Mouse (Mus musculus): ENCODE results near the gene Hps5.
A peak's percentile ranks its signal among the peaks of the same experiment; 100 is the strongest.
"Not testable (repeated sequence)": the region's sequence is repeated elsewhere in the genome, so short reads cannot be mapped to it uniquely, and the experiment has no call there.

Gene Hps5

GRCm38 (mm10) chr7:46827803-46828184 is 31.9 kb upstream of the Hps5 start:
- DNase-seq (ENCODE audit: low spot score) = no peak

- DNase-seq (ENCODE audit: low spot score) = peak; percentile 47
These were observed 31.4 kb upstream of the Hps5 start for GRCm38 (mm10) chr7:46827046-46827802.

DNA sequence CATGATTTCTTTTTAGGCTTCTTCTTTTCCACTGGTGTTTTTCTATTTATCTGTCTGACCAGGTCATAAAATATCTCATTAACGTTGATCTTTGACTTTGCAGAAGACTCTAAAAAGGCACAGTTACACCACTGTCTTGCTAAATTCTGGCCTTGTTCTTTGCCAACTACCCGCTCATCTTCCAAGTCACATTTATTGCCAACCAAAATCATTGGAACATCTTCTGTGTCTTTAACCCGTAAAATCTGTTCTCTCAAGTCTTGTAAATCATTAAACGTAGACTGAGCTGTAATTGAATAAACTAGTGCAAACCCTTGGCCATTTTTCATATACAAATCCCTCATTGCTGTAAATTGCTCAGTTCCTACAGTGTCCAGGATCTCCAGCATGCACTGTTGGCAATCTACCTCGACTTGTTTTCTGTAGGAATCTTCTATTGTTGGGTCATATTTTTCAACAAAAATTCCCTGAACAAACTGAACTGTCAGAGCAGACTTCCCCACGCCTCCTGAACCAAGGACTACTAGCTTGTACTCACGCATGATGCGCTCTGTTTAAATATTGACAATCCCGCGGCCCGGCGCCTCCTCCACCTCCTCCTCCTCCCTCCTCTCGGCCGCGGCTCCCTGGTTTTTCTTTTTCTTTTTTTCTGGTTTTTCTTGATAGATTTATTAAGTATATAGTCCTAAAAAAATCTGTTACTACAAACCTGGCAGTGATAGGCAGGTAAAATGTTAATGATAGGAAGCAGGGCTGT is 25.2 kb upstream of the Hps5 start:
- DNase-seq (ENCODE audit: low spot score) = peak; percentile 57

- DNase-seq (ENCODE audit: low spot score) = no peak
These were observed 18.1 kb upstream of the Hps5 start for GRCm38 (mm10) chr7:46814012-46814411.

GRCm38 (mm10) chr7:46810325-46810724 is 14.5 kb upstream of the Hps5 start:
- no peak for DNase-seq (ENCODE audit: low spot score)

- no peak for DNase-seq (ENCODE audit: low spot score)
These were observed 915 bp upstream of the Hps5 start for GRCm38 (mm10) chr7:46796779-46797178.

- DNase-seq (ENCODE audit: low spot score) = no peak
These were observed 379 bp upstream of the Hps5 start for GRCm38 (mm10) chr7:46796206-46796679.

GRCm38 (mm10) chr7:46793871-46794270 is 2.0 kb downstream of the Hps5 start:
- DNase-seq (ENCODE audit: low spot score) = peak; percentile 58

DNA sequence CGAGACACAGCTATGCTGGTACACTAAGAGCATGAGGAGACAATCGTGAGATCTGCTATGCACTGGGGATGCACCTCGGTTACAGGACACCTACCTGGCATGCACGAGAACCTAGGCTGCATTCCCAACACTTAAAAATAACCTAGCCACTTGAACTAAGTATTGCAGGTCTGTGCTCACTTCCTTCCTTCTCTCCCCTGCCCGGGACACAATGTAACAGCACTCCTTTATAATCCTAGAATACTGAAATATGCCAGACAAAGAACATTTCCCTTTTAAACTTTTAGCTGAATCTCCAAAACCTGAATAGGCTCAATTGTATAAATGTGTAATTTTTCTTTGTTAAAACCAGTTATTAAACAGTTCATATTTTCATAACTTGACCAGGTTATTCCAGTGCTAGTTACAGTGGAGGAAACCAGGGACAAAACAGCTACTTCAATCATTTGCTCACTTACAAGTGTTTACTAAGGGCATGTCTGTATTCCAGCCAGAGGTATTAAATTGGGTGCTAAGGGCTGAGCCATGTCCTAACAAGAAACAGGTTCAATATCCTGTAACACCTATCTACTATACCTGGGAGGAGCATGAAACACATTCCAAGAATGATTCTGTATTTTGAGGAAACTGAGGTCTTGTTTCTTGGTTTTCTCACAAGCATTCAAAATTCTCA is 6.6 kb downstream of the Hps5 start:
- DNase-seq (ENCODE audit: low spot score) = no peak

GRCm38 (mm10) chr7:46770706-46771105 is 25.2 kb downstream of the Hps5 start:
- DNase-seq (ENCODE audit: low spot score) = peak; percentile 68

DNA sequence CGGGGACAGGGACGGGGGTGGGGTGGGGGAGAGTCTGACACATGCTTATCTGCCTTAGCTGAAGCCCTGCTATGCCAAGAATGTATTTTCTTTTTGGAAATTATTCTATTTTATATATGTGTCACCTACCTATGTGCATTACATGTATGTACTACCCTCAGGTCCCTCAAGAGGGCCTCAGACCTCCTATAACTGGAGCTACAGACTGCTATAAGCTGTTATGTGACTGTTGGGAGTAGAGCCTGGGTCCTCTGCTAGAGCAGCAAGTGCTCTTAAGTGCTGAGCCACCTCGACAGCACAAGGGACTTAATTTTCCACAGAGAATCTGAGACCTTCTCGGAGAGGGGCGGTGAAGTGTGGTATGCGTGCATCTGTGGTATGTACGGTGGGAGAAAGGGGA is 27.4 kb downstream of the Hps5 start:
- DNase-seq (ENCODE audit: low spot score) = no peak

- DNase-seq (ENCODE audit: low spot score) = no peak
These were observed 28.5 kb downstream of the Hps5 start for GRCm38 (mm10) chr7:46767371-46767770.

DNA sequence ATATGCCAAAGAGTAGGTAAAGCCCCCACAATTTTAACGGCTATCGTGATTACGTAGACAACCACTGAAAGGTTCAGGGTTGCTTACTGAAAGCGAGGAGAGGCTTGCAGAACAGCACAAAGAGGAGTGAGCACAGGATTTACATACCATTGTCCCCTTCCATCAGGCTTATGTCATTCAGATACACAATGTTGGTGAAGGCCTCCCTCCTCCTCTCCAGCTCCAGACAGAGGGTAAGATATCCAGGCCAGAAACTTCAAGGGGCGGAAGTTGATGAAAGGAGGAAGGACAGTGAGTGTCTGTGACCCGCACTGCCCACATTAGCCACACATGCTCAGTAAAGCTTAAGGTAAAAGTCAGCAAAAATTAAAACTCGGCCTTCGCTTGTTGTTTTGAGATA is 31.2 kb downstream of the Hps5 start:
- DNase-seq (ENCODE audit: low spot score) = no peak

DNA sequence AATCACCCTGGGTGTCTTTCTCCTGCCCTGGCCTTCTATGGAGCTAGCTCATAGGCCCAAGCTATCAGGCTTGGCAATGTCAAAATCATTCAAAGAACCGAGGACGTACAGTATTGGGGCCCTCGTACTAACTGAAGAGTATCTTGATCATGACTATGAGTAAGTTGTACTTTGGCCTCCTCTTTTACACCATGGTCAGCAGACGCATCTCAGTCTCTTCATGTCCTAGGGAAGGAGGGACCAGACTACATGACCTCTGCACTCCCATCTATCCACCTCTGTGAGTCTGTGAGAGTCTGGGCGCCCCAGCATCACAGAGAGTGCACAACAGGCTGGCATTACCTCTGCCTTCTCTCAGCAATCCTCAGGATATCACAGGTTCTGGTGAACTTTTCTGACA is 33.3 kb downstream of the Hps5 start:
- DNase-seq (ENCODE audit: low spot score) = no peak

- DNase-seq (ENCODE audit: low spot score) = no peak
These were observed 34.6 kb downstream of the Hps5 start for GRCm38 (mm10) chr7:46761049-46761795.

DNA sequence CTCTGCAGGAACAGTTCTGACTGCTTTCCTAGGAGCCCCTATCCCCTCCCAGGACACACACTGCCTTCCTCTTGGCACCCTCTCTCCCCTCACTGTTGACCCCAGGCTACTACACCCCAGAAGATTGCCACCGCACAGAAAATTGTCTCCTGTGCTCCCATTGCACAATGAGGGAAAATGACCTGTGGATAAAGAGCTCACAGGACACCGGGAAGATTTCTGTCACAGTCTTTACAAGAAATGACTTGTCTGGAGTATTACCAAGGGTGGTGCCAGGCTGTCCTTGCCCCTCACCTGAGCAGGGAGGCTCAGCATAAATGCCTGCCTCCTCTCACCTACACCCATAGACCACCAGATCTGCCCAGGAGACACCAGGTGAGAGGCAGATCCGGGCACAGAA is 44.4 kb downstream of the Hps5 start, which contains the start of gene Saa2:
Gene Saa2, plus strand, starts transcription at position 301 of the 400 bp plus-strand sequence.
- no peak for DNase-seq (ENCODE audit: low spot score)

- no peak for DNase-seq (ENCODE audit: low spot score)
These were observed 47.4 kb downstream of the Hps5 start for GRCm38 (mm10) chr7:46748459-46748858.

GRCm38 (mm10) chr7:46746381-46746780 is 49.5 kb downstream of the Hps5 start:
- DNase-seq (ENCODE audit: low spot score) = no peak

DNA sequence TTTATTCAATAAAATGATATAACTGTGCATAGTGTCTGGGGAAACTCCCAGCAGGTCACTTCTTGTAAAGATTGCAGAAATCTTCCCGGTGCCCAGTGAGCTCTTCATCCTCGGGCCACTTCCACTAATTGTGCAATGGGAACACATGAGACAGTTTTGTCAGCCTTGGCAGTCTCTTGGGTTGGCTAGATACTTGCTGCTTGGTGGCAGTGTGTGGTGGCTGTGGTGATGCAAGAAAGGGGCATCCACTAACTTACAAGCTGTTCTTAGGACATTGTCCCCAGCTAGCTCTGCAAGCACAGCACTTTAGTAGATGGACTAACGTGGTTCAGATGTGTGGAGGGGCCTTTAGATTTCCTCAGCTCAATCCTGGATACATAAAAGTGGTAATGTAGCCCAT is 50.0 kb downstream of the Hps5 start:
- DNase-seq (ENCODE audit: low spot score) = no peak

- DNase-seq (ENCODE audit: low spot score) = not testable (repeated sequence)
These were observed 53.0 kb downstream of the Hps5 start, which contains the start of gene Saa1 for GRCm38 (mm10) chr7:46742880-46743279. TSS of gene Saa1 (minus strand) at chr7:46742980.

GRCm38 (mm10) chr7:46740041-46740440 is 55.8 kb downstream of the Hps5 start:
- DNase-seq (ENCODE audit: low spot score) = not testable (repeated sequence)

Data from yolk sac, embryonic 10.5 days (tissue).